Mouse (Mus musculus): ENCODE measurements around the gene Rab11fip4. TPM values are rescaled to one million over a fixed set of nuclear protein-coding genes. Genes with fewer than 3 reads are reported as not detected.

Gene Rab11fip4
- total and polyA plus RNA-seq, 2 experiments from 2014 or later: 17.4 to 69.3 TPM

DNA sequence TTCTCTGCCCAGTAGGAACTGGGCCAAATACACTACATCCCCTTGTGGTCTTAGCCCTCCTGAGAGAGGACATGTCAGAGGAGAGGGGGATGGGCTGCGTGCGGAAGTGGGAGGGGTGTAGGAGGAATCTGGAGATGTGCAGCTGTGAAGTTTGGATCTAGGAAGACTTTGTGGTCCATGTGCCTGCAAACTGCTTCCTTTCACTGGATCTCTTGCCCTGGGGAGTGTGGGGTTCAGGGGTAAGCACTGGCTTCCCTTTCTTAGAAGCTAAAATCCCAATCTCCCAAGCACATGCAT lies 125.4 kb downstream of the Rab11fip4 start:
- no peak for DNase-seq (ENCODE audit: low spot score)
- peaks cover 4% of the 10 kb centered on the region; the same call in 1 of the 2 replicates for H3K27me3 ChIP-seq (ENCODE audit: insufficient read depth, low read length)
- H3K4me3 ChIP-seq (ENCODE audit: low read length): no peak overlapping the region
- no peak overlapping the region for H3K9ac ChIP-seq (replicated peaks; ENCODE audit: low read length)
- no peak overlapping the region for H3K4me2 ChIP-seq (ENCODE audit: low read depth, low read length)
- H3K4me1 ChIP-seq (ENCODE audit: insufficient read depth, low read length): 0 out of 2 replicates have a peak, but pooled peaks cover 2% of the 10 kb centered on the region
- 60% methylated on average over 2 of the region's 2 CpGs for WGBS
- no peaks in the 10 kb centered on the region for H3K36me3 ChIP-seq (ENCODE audit: insufficient read depth, low read length)
- no peak for ATAC-seq
- H3K27ac ChIP-seq: no peak overlapping the region
- no peak for TF ChIP-seq CTCF (IDR thresholded peaks at IDR 0.05; ENCODE audit: low read depth)
- no peaks in the 10 kb centered on the region for H3K9me3 ChIP-seq (ENCODE audit: low read length)

DNA sequence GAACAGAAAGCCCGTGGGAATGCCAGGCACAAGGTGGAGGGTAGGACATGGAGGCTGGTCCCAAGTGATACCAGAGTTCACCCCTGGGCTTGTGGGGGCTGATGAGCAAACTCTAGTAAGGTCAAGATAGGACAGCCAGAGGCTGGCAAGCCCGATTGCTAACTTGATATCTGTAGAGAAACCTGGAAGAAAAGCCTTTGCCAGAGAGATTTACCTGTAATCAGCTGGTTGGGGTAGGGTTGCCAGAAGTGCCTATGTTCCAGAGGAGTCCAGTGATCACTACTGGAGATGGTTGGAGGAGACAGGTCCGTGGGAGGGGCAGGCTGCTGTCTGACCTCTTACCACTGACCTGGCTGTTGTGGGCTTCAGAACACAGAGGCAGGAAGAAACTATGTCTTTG lies 126.3 kb downstream of the Rab11fip4 start:
- no peaks in the 10 kb centered on the region for H3K9me3 ChIP-seq (ENCODE audit: low read length)
- no peaks in the 10 kb centered on the region for H3K4me1 ChIP-seq (ENCODE audit: insufficient read depth, low read length)
- H3K27me3 ChIP-seq (ENCODE audit: insufficient read depth, low read length): peaks cover 4% of the 10 kb centered on the region; the same call in 1 of the 2 replicates
- DNase-seq (ENCODE audit: low spot score) (no peak), ATAC-seq (no peak)
- no peak overlapping the region for H3K4me3 ChIP-seq (ENCODE audit: low read length)
- H3K4me2 ChIP-seq (ENCODE audit: low read depth, low read length): no peak overlapping the region
- H3K27ac ChIP-seq: no peak overlapping the region
- 83% methylated on average over 3 of the region's 3 CpGs for WGBS
- H3K9ac ChIP-seq (replicated peaks; ENCODE audit: low read length): no peak overlapping the region
- no peaks in the 10 kb centered on the region for H3K36me3 ChIP-seq (ENCODE audit: insufficient read depth, low read length)
- no peak for TF ChIP-seq CTCF (IDR thresholded peaks at IDR 0.05; ENCODE audit: low read depth)

DNA sequence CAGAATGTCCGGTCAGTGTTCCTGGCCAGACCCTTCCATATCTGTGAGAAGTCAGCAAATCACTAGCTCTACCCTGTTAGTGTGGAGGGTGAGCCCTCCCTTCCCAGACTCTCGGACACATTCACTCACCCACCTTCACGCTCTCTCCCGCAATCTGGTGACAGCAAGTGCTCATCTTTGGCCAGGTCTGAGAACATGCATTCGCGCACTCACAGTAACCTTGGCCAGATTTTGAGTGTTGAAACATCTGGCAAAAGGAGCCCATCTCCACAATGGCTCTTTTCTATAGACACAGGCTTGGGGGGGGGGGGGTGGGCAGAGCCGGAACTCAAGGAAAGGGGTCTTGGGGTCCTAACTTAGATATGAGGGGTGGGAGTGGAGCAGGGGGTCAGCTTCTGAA lies 126.8 kb downstream of the Rab11fip4 start:
- H3K4me1 ChIP-seq (ENCODE audit: insufficient read depth, low read length): no peaks in the 10 kb centered on the region
- peaks cover 4% of the 10 kb centered on the region; the same call in 1 of the 2 replicates for H3K27me3 ChIP-seq (ENCODE audit: insufficient read depth, low read length)
- no peaks in the 10 kb centered on the region for H3K36me3 ChIP-seq (ENCODE audit: insufficient read depth, low read length)
- no peak overlapping the region for H3K4me3 ChIP-seq (ENCODE audit: low read length)
- ATAC-seq (no peak), DNase-seq (ENCODE audit: low spot score) (no peak)
- no peak for TF ChIP-seq CTCF (IDR thresholded peaks at IDR 0.05; ENCODE audit: low read depth)
- H3K4me2 ChIP-seq (ENCODE audit: low read depth, low read length): no peak overlapping the region
- WGBS: 76% methylated on average over 7 of the region's 7 CpGs
- no peak overlapping the region for H3K9ac ChIP-seq (replicated peaks; ENCODE audit: low read length)
- H3K9me3 ChIP-seq (ENCODE audit: low read length): no peaks in the 10 kb centered on the region
- no peak overlapping the region for H3K27ac ChIP-seq

DNA sequence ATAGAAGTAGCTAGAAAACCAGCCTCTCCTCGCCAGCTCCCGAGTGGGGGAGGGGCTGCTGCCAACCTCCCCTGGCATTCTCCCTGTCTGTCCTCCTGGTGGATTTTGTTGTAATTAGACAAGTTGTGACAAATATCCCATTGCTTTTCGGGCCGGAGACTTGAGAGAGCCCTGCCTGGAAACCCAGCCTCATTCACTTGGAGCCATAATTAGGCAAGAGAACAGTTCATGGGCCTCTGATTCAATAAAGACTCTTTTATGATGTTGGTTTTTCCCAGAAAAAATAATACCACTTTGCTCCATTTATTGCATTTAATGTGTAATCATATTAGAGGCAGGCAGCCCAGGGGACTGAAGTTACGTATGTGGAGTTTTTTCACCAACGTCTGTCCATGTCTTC lies 127.2 kb downstream of the Rab11fip4 start:
- TF ChIP-seq CTCF (IDR thresholded peaks at IDR 0.05; ENCODE audit: low read depth): no peak
- H3K27me3 ChIP-seq (ENCODE audit: insufficient read depth, low read length): peaks cover 4% of the 10 kb centered on the region; the same call in 1 of the 2 replicates

DNA sequence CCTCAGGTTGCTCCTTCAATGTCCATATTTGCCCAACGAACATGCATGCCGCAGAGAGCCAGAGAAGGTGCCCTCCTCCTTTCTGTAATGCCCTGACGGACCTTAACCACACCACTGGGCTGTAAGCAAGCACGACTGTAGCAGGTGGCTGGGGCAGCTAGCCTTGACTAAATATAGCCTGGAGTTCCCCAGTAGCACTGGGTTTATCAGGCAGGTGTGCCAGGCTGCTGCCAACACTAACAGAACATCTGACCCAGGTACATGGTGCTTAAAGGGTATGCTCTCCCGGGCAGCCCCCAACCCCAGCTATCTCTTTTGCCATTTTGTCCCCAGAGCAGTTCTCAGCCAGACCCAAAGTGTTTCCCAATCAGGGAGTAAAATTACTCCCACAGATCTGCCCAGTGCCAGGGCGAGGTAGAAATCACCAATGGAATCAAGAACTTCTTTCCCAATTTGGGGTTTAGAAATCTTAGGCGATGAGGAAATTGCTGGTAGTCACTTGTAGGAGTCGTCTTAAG lies 127.9 kb downstream of the Rab11fip4 start:
- Histone ChIP-seq H3K36me3 (ENCODE audit: insufficient read depth, low read length) (no peaks in the 10 kb centered on the region), H3K27me3 (ENCODE audit: insufficient read depth, low read length) (no peaks in the 10 kb centered on the region), H3K9me3 (ENCODE audit: low read length) (no peaks in the 10 kb centered on the region), H3K4me3 (ENCODE audit: low read length) (no peak overlapping the region), H3K4me2 (ENCODE audit: low read depth, low read length) (no peak overlapping the region), H3K9ac (replicated peaks; ENCODE audit: low read length) (no peak overlapping the region), H3K27ac (no peak overlapping the region), H3K4me1 (ENCODE audit: insufficient read depth, low read length) (no peaks in the 10 kb centered on the region)
- ATAC-seq (no peak), DNase-seq (ENCODE audit: low spot score) (no peak)
- 85% methylated on average over 8 of the region's 8 CpGs for WGBS
- no peak for TF ChIP-seq CTCF (IDR thresholded peaks at IDR 0.05; ENCODE audit: low read depth)

More for the DNA sequence above, 127.2 kb downstream of the Rab11fip4 start:
- no peak overlapping the region for H3K4me3 ChIP-seq (ENCODE audit: low read length)
- H3K4me2 ChIP-seq (ENCODE audit: low read depth, low read length): no peak overlapping the region
- no peak for ATAC-seq
- H3K27ac ChIP-seq: no peak overlapping the region
- H3K9ac ChIP-seq (replicated peaks; ENCODE audit: low read length): no peak overlapping the region
- H3K36me3 ChIP-seq (ENCODE audit: insufficient read depth, low read length): no peaks in the 10 kb centered on the region
- 54% methylated on average over 6 of the region's 6 CpGs for WGBS
- DNase-seq (ENCODE audit: low spot score): no peak
- no peaks in the 10 kb centered on the region for H3K4me1 ChIP-seq (ENCODE audit: insufficient read depth, low read length)
- H3K9me3 ChIP-seq (ENCODE audit: low read length): no peaks in the 10 kb centered on the region

DNA sequence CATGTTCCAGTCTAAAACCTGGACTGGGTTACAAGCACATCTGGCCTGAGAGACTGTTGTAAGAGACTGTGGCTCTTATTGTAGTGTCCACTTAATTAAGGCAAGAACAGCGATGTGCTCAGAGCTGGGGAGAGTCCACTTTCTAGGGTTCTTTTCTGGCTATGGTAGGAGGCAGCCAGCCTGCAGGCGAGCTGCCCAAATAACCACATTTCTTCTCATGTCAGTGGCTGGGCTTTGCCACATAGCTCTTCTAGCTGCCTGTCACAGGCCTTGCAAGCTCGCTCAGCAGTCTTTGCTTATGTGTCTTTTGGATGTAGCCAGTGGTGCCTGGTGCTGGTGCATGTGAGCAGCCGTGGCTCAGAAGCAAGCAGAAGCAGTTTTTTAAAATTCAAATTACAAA lies 129.7 kb downstream of the Rab11fip4 start:
- H3K27ac ChIP-seq: no peak overlapping the region
- no peak overlapping the region for H3K9ac ChIP-seq (replicated peaks; ENCODE audit: low read length)
- no peaks in the 10 kb centered on the region for H3K27me3 ChIP-seq (ENCODE audit: insufficient read depth, low read length)
- TF ChIP-seq CTCF (IDR thresholded peaks at IDR 0.05; ENCODE audit: low read depth): no peak
- H3K36me3 ChIP-seq (ENCODE audit: insufficient read depth, low read length): no peaks in the 10 kb centered on the region
- no peaks in the 10 kb centered on the region for H3K4me1 ChIP-seq (ENCODE audit: insufficient read depth, low read length)
- H3K4me2 ChIP-seq (ENCODE audit: low read depth, low read length): no peak overlapping the region
- no peaks in the 10 kb centered on the region for H3K9me3 ChIP-seq (ENCODE audit: low read length)
- H3K4me3 ChIP-seq (ENCODE audit: low read length): no peak overlapping the region
- DNase-seq (ENCODE audit: low spot score): peak; percentile 49
- ATAC-seq: no peak
- 51% methylated on average over 4 of the region's 4 CpGs for WGBS

DNA sequence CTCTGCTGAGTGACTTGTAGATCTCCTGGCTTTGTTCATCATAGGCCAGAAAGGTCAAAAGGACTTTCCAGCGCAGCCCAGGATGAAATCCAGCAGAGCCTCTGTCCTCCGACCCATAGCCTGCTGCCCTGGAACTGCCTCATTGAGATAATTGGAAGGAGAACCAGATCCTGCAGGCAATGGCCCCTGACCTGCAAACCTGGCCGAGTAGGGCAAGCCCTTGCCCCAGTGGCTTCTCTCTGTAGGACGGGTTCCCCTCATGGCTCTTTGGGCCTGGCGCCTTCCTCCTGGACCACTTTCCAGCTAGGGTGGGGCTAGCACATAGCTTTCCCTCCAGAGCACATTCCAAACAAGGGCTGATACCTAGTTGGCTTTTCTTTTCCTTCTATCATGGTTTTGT lies 131.8 kb downstream of the Rab11fip4 start:
- TF ChIP-seq CTCF (IDR thresholded peaks at IDR 0.05; ENCODE audit: low read depth): no peak
- no peak for DNase-seq (ENCODE audit: low spot score)
- no peak overlapping the region for H3K9ac ChIP-seq (replicated peaks; ENCODE audit: low read length)
- no peak overlapping the region for H3K27ac ChIP-seq
- H3K36me3 ChIP-seq (ENCODE audit: insufficient read depth, low read length): no peaks in the 10 kb centered on the region
- H3K27me3 ChIP-seq (ENCODE audit: insufficient read depth, low read length): no peaks in the 10 kb centered on the region
- ATAC-seq: no peak
- H3K4me2 ChIP-seq (ENCODE audit: low read depth, low read length): no peak overlapping the region
- no peaks in the 10 kb centered on the region for H3K4me1 ChIP-seq (ENCODE audit: insufficient read depth, low read length)
- no peaks in the 10 kb centered on the region for H3K9me3 ChIP-seq (ENCODE audit: low read length)
- WGBS: 93% methylated on average over 5 of the region's 5 CpGs
- H3K4me3 ChIP-seq (ENCODE audit: low read length): no peak overlapping the region

Measured in hindbrain, postnatal 0 days (tissue).